ENCODE assay signal across 13 mouse cellular contexts in genomic region chr4:132794028-132794427, GRCm38 (mm10). TPM values are rescaled to one million over a fixed set of nuclear protein-coding genes. Genes with fewer than 3 reads are reported as not detected.
DNase-seq lines count a peak whose midpoint lies in the region; ATAC-seq and TF ChIP-seq lines count a peak whose summit lies in the region.
"Had no signal": no experiment of that assay in that cellular context is flagged by ENCODE, and none has a peak within 500 bp of the region (broad histone marks: within the 10 kb centered on the region; RNA-seq: fewer than 3 reads in every experiment).

No protein-coding gene starts in this region.

- peak overlapping the region; percentile 75 for H3K4me2 ChIP-seq in liver, embryonic 15.5 days
- H3K4me2 ChIP-seq in hindbrain, postnatal 0 days (ENCODE audit: low read depth, low read length) = no peak overlapping the region
- H3K4me2 ChIP-seq: lung, embryonic 14.5 days had no signal

- DNase-seq in lung, adult 18-20 months = peak; percentile 28
- DNase-seq in lung, postnatal 10 days = no peak
- no peak for DNase-seq in frontal cortex, postnatal 25 days (ENCODE audit: low spot score in 2 of 2)
- DNase-seq in hindbrain, postnatal 0 days (ENCODE audit: low spot score) = no peak
- DNase-seq: heart, postnatal 4 days; lung, embryonic 14.5 days; right cerebral cortex, postnatal 25 days; thymus, adult 18-20 months had no signal

- peaks cover 7% of the 10 kb centered on the region; the same call in 1 of the 2 replicates for H3K4me1 ChIP-seq in brown adipose tissue, adult 24 weeks (ENCODE audit: control insufficient read depth, insufficient read depth, insufficient read length, low read length)
- peaks cover 27% of the 10 kb centered on the region for H3K4me1 ChIP-seq in liver, embryonic 15.5 days (replicated peaks)
- H3K4me1 ChIP-seq in hindbrain, postnatal 0 days (ENCODE audit: insufficient read depth, low read length) = 0 out of 2 replicates have a peak, but pooled peaks cover 3% of the 10 kb centered on the region

- H3K9me3 ChIP-seq in liver, embryonic 15.5 days (replicated peaks) = no peaks in the 10 kb centered on the region
- no peaks in the 10 kb centered on the region for H3K9me3 ChIP-seq in hindbrain, postnatal 0 days (ENCODE audit: low read length)
- H3K9me3 ChIP-seq: G1E had no signal

- peak overlapping the region; percentile 69 for H3K4me3 ChIP-seq in brown adipose tissue, adult 24 weeks (ENCODE audit: insufficient read depth, low read depth, low read length)
- 0 out of 2 replicates have a peak overlapping the region, but pooled peaks have one; percentile 52 for H3K4me3 ChIP-seq in liver, embryonic 15.5 days (replicated peaks)
- no peak overlapping the region for H3K4me3 ChIP-seq in hindbrain, postnatal 0 days (ENCODE audit: low read length)
- H3K4me3 ChIP-seq: heart, adult 2 months had no signal

- no peak for TF ChIP-seq CTCF in hindbrain, postnatal 0 days (IDR thresholded peaks at IDR 0.05; ENCODE audit: low read depth)

- no peak overlapping the region for H3K9ac ChIP-seq in liver, embryonic 15.5 days
- no peak overlapping the region for H3K9ac ChIP-seq in hindbrain, postnatal 0 days (replicated peaks; ENCODE audit: low read length)
- H3K9ac ChIP-seq: lung, embryonic 14.5 days had no signal

- peaks cover 26% of the 10 kb centered on the region for H3K27me3 ChIP-seq in liver, embryonic 15.5 days
- peaks cover 9% of the 10 kb centered on the region; the same call in 1 of the 2 replicates for H3K27me3 ChIP-seq in hindbrain, postnatal 0 days (ENCODE audit: insufficient read depth, low read length)

- ATAC-seq in liver, embryonic 15.5 days (ENCODE audit: insufficient read depth) = no peak
- peak; percentile 43 for ATAC-seq in neutrophil, adult 5-6 weeks (ENCODE audit: extremely low read depth, insufficient number of reproducible peaks, low FRiP score, poor library complexity, severe bottlenecking)
- ATAC-seq in hindbrain, postnatal 0 days = no peak

- H3K27ac ChIP-seq in brown adipose tissue, adult 24 weeks (replicated peaks; ENCODE audit: low read depth, low read length) = peak overlapping the region; percentile 81
- no peak overlapping the region; the same call in 1 of the 2 replicates for H3K27ac ChIP-seq in liver, embryonic 15.5 days (replicated peaks)
- no peak overlapping the region for H3K27ac ChIP-seq in hindbrain, postnatal 0 days
- H3K27ac ChIP-seq: heart, adult 2 months had no signal

- 21% methylated on average over 9 of the region's 9 CpGs for WGBS in liver, embryonic 15.5 days (ENCODE audit: insufficient replicate concordance)
- 74% methylated on average over 9 of the region's 9 CpGs for WGBS in hindbrain, postnatal 0 days

- H3K36me3 ChIP-seq in liver, embryonic 15.5 days (replicated peaks) = no peaks in the 10 kb centered on the region
- no peaks in the 10 kb centered on the region for H3K36me3 ChIP-seq in hindbrain, postnatal 0 days (ENCODE audit: insufficient read depth, low read length)
- H3K36me3 ChIP-seq: G1E had no signal

RNA-seq across cellular contexts. Expression of gene Themis2, which starts 2.2 kb away (rescaled TPM):
- 2.8 and 3.4 TPM in 2 replicates for polyA plus RNA-seq in brown adipose tissue, adult 24 weeks (2012; ENCODE audit: insufficient read depth, insufficient read length, missing spikeins)
- polyA plus RNA-seq in liver, embryonic 15.5 days (2015; fragmentation: Nextera tagmentation; extraction: Ambion mirVana) = 2.8 and 3.4 TPM in 2 replicates
- 269 and 270 TPM in 2 replicates for total RNA-seq in neutrophil, adult 5-6 weeks (2017)
- 0.78 and 0.79 TPM in 2 replicates for total RNA-seq in hindbrain, postnatal 0 days (2014; rRNA removed)
- polyA plus RNA-seq in hindbrain, postnatal 0 days (2015; fragmentation: Nextera tagmentation; extraction: Ambion mirVana) = 0.28 and 0.35 TPM in 2 replicates

RNA-seq across cellular contexts. Expression of gene Rpa2, which starts 25.9 kb away (rescaled TPM):
- 3.5 and 6.6 TPM in 2 replicates for polyA plus RNA-seq in brown adipose tissue, adult 24 weeks (2012; ENCODE audit: insufficient read depth, insufficient read length, missing spikeins)
- polyA plus RNA-seq in liver, embryonic 15.5 days (2015; fragmentation: Nextera tagmentation; extraction: Ambion mirVana) = 78.2 and 81.3 TPM in 2 replicates
- total RNA-seq in neutrophil, adult 5-6 weeks (2017) = 24.2 and 32.4 TPM in 2 replicates
- total RNA-seq in hindbrain, postnatal 0 days (2014; rRNA removed) = 30.9 and 31.9 TPM in 2 replicates
- 37.5 and 42.4 TPM in 2 replicates for polyA plus RNA-seq in hindbrain, postnatal 0 days (2015; fragmentation: Nextera tagmentation; extraction: Ambion mirVana)

RNA-seq across cellular contexts. Expression of gene Smpdl3b, which starts 37.0 kb away (rescaled TPM):
- polyA plus RNA-seq in brown adipose tissue, adult 24 weeks (2012; ENCODE audit: insufficient read depth, insufficient read length, missing spikeins) = 0.92 TPM in 1 of 2 replicates, not detected in the other
- polyA plus RNA-seq in liver, embryonic 15.5 days (2015; fragmentation: Nextera tagmentation; extraction: Ambion mirVana) = 1.0 and 1.1 TPM in 2 replicates
- 2.6 and 4.7 TPM in 2 replicates for total RNA-seq in neutrophil, adult 5-6 weeks (2017)
- total RNA-seq in hindbrain, postnatal 0 days (2014; rRNA removed) = 0.47 and 1.0 TPM in 2 replicates
- 0.98 and 1.4 TPM in 2 replicates for polyA plus RNA-seq in hindbrain, postnatal 0 days (2015; fragmentation: Nextera tagmentation; extraction: Ambion mirVana)

RNA-seq across cellular contexts. Expression of gene Ppp1r8, which starts 48.9 kb away (rescaled TPM):
- 17.3 and 20.4 TPM in 2 replicates for polyA plus RNA-seq in brown adipose tissue, adult 24 weeks (2012; ENCODE audit: insufficient read depth, insufficient read length, missing spikeins)
- polyA plus RNA-seq in liver, embryonic 15.5 days (2015; fragmentation: Nextera tagmentation; extraction: Ambion mirVana) = 22.3 and 22.5 TPM in 2 replicates
- total RNA-seq in neutrophil, adult 5-6 weeks (2017) = 39.9 and 42.0 TPM in 2 replicates
- total RNA-seq in hindbrain, postnatal 0 days (2014; rRNA removed) = 47.3 and 55.8 TPM in 2 replicates
- 41.5 and 42.8 TPM in 2 replicates for polyA plus RNA-seq in hindbrain, postnatal 0 days (2015; fragmentation: Nextera tagmentation; extraction: Ambion mirVana)

Comparison
In these comparisons a context has a peak if more than half of its experiments do, and no peak if none do; other contexts are left out.
1. DNase-seq: peak in lung, adult 18-20 months (2 of 2); none in lung, postnatal 10 days (single experiment), frontal cortex, postnatal 25 days (0 of 2) and hindbrain, postnatal 0 days (single experiment).